Mouse (Mus musculus) urinary bladder, postnatal 10 days (tissue): ENCODE results near the gene Ctsc.

Experiments
- DNase-seq: peaks from one replicate; pipeline ENCODE4 v3.0.0; 2022; ENCODE audit warnings: low spot score

Gene Ctsc

DNA sequence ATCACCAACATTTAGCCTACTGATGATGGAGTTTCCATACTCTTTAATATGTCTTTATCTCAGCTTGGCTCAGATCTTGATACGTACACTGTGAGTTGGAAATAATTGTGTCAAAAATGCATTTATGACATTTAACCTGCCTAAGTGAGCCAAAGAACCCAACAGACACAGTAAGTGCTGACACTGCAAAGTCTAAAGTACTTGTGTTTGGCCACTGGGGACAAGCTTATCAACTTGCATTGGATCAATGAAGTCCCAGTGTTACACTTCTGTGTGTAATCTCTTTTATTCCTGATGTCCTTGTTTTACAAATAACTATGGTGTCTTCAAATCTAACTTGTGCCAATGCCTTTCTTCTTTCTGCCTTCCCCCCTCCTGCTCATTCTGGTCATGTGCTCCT, 18.1 kb downstream of the Ctsc start:
- no peak for DNase-seq

DNA sequence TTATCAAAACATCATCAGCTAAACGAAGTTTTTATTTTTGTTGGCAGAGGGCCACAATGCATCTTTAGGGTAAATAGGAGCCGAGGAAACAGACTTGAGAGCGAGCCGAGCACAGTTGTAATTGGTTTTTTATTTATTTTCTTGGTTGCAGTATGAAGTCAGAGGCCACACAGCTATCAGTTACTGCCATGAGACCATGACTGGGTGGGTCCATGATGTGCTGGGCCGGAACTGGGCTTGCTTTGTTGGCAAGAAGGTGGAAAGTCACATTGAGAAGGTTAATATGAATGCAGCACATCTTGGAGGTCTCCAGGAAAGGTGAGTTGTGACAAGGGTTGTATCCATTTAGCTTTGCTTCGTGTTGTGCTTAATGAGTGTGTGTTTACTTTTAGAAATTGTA, 19.0 kb downstream of the Ctsc start:
- DNase-seq, result no peak

DNA sequence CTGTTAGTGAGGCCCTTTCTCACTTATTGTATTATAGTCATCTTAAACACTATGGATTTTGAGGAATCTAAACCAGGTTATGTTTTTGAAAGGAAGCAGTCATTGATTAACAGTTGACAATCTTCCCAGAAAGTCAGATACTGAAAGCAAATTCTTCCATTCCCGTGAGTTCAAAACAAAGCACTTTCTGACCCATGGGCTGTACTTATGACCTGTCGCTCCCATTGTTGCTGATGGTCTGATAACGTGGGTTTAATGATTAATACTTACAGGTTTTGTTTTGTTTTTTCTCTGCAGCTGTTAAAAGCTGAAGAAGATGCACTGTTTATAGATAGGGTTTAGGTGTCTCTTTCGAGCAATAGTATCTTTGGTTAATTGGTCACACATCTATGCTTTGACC, 27.9 kb downstream of the Ctsc start:
- no peak for DNase-seq

DNA sequence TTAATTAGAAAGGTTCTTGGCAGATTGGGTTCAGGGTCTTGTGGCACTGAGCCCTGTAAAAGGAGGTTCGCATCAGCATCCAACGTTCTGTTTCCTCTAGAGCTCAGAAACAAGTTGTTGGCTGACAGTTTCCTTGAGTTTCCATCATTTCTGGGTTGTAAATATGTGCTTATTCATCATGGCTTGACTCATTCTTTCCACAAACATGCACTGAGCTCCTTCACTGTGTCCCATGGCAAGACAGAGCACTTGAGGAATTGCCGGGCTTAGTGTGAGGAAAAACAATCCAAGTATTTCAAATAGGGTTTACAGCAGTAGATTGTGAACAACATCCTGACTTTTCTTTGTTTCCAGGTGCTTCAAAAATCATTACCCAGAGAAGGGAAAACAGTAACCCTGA, 28.8 kb downstream of the Ctsc start:
- DNase-seq, result no peak

DNA sequence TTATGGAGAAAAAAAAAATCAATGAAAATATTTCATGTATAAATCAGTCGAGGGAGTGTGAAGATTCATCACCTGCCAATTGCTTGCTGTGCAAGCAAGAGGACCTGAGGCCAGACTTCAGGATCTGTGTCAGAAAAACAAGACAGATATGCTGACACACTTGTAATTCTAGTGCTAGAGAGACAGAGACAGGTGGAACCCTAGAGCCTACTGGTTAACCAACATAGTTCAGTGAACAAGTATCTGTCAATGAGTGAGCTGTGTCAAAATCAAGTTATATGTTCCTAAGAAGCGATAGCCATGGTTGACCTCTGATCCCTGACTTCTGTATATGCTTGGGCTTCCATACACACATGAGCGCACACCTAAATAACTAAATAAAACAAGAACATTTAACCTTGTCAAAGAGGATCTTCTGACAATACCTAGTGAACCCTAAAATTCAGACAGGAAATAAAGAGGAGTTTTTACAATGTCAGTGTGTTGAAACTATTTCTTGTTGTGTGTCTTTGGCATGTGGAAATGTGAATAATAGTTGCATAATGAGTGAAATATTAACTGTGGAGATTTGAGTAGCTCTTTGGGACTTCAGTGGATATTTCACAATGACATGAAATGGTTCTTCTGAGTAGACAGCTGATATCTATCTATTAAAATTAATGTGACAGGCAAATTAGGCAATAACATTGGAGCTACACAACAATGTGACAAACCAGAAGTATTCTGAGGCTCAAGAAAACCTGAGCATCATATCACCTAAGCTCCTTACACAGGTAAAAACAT, 32.7 kb downstream of the Ctsc start:
- DNase-seq, result no peak

DNA sequence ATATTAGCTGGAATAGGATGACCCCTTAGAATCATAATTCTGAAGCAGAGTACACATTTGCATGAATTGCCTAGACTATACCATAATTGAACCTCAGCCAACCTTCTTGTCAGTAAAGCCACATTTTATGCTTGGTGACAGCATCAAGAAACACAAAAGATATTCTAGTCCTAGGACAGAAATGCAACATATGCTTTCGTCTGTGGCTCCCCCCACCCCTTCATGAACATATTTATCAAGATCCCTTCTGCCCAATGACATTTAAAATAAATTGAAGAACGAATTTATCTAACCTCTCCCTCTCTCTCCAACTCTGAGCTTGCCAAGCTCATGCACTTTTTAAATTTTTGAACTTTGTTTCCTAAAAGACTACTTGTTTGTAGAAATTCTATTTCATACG, 38.5 kb downstream of the Ctsc start:
- no peak for DNase-seq

DNA sequence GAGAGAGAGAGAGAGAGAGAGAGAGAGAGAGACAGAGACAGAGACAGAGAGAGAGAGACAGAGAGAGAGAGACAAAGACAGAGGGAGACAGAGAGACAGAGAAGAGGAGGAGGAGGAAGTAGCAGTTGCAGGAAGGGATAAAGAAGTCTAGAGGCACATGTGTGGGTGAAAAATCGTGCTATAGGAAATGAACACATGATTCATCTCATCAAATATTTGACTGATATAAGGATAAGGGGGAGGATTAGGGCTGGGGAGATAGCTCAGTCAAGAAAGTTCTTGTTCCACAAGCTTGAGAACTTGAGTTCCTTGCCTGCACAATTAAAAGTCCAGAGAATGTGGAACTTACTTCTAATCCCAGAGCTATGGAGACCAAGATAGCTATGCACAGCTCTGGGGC, 40.6 kb downstream of the Ctsc start:
- no peak for DNase-seq

DNA sequence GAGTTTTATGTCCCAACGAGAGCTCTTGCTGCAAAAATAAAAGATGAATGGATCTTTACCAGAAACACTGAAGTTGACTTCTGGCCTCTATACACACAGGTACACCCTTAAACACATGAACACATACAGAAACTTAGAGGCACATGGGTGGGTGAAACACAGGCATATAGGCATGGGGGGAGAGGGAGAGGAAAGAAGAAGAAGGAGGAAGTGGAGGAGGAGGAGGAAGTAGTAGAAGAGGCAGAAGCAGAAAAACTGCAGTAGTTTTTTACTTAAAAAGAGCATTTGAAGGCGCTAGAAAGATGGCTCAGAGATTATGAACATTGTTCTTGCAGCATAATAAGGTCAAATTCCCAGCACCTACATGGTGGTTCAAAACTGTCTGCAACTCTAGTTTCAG, 41.0 kb downstream of the Ctsc start:
- DNase-seq, result no peak

DNA sequence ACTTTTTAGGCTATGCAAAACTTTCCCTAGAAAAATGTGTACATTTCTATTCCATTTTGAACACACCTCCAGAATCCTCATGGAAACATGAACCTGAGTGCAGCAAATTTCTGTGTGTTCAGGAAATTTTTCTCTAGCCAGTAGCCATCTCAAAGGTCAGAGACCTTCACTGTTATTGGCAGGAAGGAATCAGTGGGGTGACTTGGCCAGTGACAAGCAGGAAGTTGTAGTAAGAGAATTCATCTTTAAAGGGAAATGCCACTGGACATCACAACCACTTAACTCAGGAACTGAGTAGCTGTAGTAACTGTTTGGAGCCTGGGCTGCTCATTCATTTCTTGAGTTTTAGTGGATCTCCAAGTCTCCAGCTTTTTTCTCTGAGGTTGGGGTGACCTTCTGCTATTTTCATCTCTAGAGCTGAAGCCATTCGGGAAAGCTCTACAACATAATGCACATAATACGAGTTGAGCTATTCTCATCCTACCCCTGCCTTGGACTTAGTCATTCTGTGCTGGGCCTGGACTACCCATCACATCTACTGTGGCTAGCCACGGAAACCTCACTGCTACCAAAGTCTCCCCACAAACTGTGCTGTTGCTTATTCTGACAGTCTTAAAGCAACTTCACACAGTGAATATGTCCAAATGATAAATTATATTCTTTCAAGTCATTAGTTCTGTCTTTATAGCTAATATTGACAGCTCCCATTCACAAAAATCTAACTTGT, 41.7 kb downstream of the Ctsc start:
- DNase-seq, result no peak

DNA sequence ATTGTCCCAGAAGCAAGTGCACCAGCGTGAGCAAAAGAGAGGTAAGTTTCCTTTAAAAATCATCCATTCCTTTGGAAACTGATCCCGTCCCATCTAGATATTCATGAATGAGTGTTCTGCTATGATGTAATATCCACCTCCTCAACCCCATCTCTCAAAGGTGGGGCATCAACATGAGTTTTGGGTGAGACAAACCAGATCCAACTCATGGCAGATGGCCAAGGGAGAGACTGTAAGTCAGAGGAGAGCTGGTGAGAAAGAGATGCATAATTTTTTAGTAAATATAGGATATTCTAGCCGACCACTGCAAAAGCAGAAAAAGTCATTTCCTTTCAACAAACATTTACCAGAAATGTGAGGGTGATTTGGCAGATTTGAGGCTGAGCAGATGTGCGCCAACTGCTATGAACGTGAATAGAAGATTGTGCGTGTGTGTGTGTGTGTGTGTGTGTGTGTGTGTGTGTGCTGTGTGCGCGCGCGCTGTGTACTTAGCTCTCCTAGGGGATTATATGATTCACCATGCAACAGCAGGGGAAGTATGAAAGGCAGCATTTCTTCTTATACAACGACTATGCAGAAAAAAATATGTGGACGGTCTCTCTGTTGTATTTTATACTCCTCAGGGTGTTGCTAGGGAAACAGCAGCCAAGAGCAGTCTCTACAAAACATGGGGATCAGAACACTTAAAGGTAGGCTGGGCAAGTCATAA, 42.9 kb downstream of the Ctsc start:
- no peak for DNase-seq

DNA sequence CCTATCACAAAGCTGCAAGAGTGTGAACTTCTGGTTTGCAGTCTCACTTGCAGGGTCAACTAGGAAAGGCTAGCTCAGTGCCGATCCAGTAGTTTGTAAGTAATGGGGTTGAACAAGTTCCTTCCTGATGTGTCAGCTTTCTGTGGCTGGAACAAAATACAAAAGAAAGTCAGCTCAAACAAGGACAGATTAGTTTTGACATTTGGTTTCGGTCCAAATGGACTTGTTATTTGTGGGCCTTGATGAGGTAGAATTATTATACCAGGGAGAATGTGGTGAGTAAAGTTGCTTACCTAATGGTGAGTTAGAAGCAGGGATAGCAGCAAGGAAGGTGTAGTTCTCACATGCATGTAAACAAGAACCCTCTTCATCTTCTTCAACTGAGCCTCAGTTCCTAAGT, 44.5 kb downstream of the Ctsc start:
- no peak for DNase-seq

DNA sequence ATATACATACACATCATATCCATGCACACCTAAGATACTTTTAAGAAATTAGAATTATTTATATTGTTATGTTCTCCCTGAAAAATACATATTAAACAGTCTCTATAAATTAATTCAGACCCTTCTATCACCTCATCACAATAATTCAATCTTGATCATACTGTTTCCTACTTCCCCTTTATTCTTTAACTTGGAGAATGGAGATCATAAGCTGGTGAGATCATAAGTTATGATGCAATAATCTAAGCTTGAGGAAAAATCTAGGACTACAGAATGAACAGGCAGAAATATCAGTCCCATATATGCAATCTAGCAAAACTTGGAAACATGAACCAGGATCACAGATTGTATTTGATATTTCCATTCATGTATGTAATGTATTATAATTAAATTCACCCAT, 49.6 kb downstream of the Ctsc start:
- no peak for DNase-seq

DNA sequence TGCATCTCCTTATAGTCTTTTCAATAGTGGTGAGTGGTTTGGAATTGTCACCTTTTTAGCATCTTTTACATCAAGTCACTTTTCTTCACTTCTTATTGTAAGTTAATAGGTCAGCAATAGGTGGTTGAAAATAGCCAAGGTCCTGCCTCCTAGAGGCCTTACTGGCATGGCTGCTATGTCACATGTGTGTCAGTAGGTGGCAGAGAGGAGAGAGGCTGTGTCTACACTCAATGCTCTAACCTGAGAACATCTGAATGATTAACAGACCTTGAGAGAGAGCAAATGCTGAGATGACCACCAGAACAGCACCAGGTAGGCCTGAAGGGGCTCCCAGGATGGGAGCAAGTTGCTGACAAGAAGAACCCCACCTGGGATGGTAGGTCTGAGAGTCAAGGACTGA, 65.9 kb downstream of the Ctsc start:
- no peak for DNase-seq

DNA sequence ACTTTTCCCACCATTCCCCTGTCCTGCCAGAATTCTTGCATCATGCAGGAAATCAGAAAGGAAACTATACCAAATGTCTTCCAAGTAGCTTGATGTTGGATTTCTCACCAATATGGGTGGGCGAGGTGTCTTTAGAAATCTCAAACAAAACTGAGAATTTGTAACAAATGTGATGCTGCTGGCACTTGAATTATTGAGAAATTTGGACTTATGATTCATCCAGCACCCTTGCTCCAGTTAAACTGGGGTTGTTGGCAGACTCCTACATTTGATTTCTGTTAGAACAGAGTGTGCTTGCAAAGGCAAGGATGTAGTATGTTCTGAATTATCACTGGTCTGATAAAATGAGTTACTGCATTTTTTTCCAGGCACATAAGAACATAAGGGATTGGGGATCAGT, 68.2 kb downstream of the Ctsc start:
- DNase-seq, result no peak

DNA sequence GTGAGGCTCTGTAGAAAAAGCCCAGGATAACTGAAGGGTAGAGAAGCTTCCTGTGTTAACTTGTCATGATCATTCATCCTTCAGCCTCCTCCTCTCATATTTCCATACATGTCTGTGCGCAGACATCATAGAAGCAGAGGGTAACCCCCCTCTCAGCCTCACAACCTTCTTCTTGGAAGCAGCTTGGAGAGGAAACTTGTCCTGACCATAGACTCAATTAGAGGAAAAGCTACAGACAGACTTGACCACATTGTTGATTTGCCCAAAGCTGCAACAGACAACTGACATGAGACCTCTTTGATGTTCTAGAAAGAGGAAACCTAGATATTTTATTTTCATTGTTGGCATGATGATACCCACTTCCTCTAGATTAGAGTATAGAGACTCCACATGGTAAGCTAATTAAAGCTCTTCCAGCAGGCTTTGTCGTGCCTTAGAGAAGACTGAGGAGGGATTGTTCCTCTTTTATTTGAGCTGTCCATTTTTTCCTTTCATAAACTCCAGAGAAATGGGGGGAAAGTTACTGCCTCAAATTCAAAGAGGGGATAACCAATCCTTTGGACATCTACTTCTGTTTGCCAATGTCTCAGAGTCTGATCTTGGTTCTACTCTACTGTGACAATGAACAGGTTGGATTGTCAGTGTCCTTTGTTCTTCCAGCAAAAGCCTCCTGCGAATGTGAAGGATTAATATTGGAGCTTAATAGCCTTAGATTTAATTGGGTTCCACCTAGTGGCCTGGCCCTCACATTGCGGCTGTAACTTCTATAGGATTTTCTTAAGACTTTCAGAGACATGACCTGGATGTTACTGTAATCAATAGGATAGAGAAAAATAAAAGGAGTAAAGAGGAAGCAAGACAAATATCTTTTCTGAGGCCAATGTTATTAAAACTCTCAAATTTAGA, 79.2 kb downstream of the Ctsc start:
- no peak for DNase-seq

DNA sequence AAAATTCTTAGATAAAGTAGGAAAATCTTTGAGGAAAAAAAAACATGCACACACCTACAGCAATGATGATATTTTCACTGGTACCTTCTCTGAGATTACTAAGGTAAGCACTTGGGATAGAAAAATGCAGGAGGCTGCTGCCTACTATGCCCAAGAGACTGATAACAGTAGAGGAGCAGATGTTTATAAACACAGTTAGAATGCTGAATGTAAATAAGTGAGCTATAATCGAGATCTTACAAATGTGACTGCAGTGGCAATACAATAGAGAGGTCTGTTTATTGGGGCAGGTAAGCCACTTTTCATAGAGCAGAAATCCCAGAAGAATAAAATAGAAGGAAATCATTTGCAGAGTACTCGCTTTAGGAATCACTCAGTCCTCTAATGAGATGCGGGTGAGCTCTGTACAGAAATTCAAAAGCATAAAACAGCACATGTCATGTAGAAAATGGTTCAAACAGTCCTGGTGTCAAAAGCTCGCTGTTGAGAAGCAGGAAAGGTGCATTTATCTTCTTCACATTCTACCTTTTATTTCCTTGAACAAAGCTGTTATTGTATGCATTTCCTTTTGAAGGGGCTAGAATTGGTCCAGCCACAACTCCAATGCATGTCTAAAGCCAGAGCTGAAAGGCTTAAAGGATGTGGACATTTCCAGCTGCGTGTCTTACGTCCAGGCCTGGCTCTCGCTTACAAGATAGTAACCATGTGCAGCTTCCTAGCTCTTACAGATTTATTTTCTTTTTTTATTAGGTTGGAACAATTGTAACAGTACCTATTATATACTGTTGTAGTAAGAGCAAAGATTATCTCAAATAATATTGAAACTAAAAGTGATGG, 80.4 kb downstream of the Ctsc start:
- no peak for DNase-seq
